Mouse (Mus musculus): ENCODE measurements at regions not wholly inside any gene's neighbourhood (a gene's known extent, or its start where the extent isn't known, plus 50 kb on each side); places are given as distances from the start of the nearest gene placed in this dataset.
A peak's percentile ranks its signal among the peaks of the same experiment; 100 is the strongest.

DNA sequence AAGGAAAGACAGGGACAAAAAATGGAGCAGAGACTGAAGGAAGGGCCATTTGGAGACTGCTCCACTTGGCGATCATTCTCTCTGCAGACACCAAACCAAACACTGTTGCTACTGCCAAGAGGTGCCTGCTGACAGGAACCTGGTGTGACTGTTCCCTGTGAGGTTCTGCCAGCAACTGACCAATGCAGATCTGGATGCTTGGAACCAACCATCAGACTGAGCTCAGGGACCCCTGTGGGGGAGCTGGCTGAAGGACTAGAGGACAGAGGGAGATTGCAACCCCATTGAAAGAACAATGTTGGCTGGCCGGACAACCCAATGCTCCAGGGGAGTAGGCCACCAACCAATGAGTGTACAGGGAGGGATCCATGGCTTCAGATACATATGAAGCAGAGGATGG is 139.2 kb upstream of the Cep126 start:
- no peaks in the 10 kb centered on the region for H3K27me3 ChIP-seq (ENCODE audit: control insufficient read depth, insufficient read depth, low read length, poor library complexity, severe bottlenecking)
- no peaks in the 10 kb centered on the region for H3K36me3 ChIP-seq (ENCODE audit: control insufficient read depth, insufficient read depth, low read length, poor library complexity, severe bottlenecking)
- DNase-seq (ENCODE audit: low read depth, low spot score) = no peak

GRCm38 (mm10) chr9:8249542-8249941 is 115.4 kb upstream of the Cep126 start:
- no peak for DNase-seq (ENCODE audit: low read depth, low spot score)
- Histone ChIP-seq H3K27me3 (ENCODE audit: control insufficient read depth, insufficient read depth, low read length, poor library complexity, severe bottlenecking) (no peaks in the 10 kb centered on the region), H3K36me3 (ENCODE audit: control insufficient read depth, insufficient read depth, low read length, poor library complexity, severe bottlenecking) (no peaks in the 10 kb centered on the region)

DNA sequence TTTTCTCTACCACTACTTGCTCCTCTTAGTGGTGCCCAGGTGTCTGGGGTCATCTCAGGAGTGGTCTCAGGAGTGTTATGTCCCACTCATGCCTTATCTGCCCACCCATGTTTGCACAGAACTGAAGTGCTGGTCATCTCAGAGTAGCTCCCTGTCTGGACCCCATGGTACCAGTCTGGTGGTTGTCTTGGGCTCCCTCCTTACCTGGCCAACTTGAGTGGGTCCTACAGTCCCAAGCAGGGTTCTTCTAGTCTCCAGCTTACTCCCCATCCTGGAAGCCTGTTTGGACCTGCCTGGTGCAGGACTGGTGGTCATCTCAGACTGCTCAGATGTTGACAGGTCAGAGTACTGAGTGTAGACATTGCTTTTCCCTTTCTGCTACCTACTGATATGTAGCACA is 94.0 kb upstream of the Cep126 start:
- DNase-seq (ENCODE audit: low read depth, low spot score) = no peak
- Histone ChIP-seq H3K36me3 (ENCODE audit: control insufficient read depth, insufficient read depth, low read length, poor library complexity, severe bottlenecking) (no peaks in the 10 kb centered on the region), H3K27me3 (ENCODE audit: control insufficient read depth, insufficient read depth, low read length, poor library complexity, severe bottlenecking) (no peaks in the 10 kb centered on the region)

DNA sequence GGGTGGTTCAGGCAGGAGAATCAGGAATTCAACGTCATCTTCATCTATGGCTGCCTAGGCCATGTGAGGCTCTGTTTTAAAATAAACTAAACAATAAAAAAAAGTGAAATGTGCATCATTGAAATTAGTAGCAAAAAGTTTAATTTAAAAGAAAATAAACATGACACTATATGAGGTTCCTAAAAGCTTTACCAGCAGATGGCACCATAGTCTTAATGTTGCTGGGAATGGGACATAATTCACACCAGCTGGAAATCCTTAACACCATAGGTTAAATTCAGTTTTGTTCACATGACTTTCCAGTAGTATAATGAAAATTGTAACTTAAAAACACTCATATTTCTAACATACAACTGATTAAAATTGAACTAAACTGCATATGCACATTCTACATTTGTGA is 92.3 kb upstream of the Cep126 start:
- Histone ChIP-seq H3K36me3 (ENCODE audit: control insufficient read depth, insufficient read depth, low read length, poor library complexity, severe bottlenecking) (no peaks in the 10 kb centered on the region), H3K27me3 (ENCODE audit: control insufficient read depth, insufficient read depth, low read length, poor library complexity, severe bottlenecking) (no peaks in the 10 kb centered on the region)
- DNase-seq (ENCODE audit: low read depth, low spot score) = no peak

GRCm38 (mm10) chr9:8208855-8209254 is 74.8 kb upstream of the Cep126 start:
- H3K27me3 ChIP-seq (ENCODE audit: control insufficient read depth, insufficient read depth, low read length, poor library complexity, severe bottlenecking) = no peaks in the 10 kb centered on the region
- no peaks in the 10 kb centered on the region for H3K36me3 ChIP-seq (ENCODE audit: control insufficient read depth, insufficient read depth, low read length, poor library complexity, severe bottlenecking)
- peak; percentile 1 for DNase-seq (ENCODE audit: low read depth, low spot score)

DNA sequence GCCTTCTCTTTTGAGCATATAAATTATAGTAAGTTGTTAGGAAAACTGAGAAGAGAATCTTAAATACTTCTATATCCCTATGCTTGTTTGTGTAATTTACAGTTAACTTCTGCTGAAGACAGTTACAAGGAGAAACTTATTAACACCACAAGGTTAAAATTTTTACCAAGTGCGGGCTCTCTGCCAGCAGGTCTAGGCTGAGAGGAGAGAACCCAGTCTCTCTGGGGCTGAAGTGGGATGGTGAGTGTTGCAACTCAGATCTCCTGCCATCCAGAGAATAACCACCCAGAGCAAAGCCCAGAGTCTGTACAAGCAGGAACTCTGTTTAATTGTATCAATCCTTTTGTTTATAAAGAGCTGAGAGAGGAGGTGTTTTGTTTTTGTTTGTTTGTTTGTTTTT is 51.3 kb upstream of the Cep126 start:
- Histone ChIP-seq H3K27me3 (ENCODE audit: control insufficient read depth, insufficient read depth, low read length, poor library complexity, severe bottlenecking) (no peaks in the 10 kb centered on the region), H3K36me3 (ENCODE audit: control insufficient read depth, insufficient read depth, low read length, poor library complexity, severe bottlenecking) (no peaks in the 10 kb centered on the region)
- no peak for DNase-seq (ENCODE audit: low read depth, low spot score)

Data from splenic B cell, adult 2 months (primary cell).